Mouse (Mus musculus): ENCODE data around the gene Mill2. TPM values are rescaled to one million over a fixed set of nuclear protein-coding genes. Genes with fewer than 3 reads are reported as not detected.

The Mill2 gene
- polyA plus RNA-seq, 1 experiment from 2014 or later = 0.92 TPM

DNA sequence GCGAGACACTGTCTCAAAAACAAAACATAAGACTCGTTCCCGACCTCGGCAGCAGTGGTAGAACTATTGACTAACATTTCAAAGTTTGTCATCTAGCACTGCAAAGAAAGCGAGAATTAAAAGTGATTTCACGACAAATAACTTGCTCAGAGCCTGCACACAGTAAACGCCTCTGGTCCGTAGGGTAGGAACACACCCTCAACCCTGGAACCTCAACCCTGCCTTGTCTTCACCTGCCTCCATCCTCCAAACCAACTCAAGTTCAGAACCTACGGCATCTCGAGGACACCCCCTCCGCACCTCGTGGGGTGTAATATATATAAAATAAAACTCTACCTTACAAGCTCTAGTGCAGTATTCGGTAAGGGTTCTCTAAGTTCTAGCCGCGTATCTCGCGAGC, 70.0 kb downstream of the Mill2 start:
- Histone ChIP-seq H3K27me3 (ENCODE audit: insufficient read depth, low read length) (no peaks in the 10 kb centered on the region), H3K36me3 (ENCODE audit: insufficient read depth) (0 out of 2 replicates have a peak, but pooled peaks cover 6% of the 10 kb centered on the region), H3K27ac (ENCODE audit: low read depth) (no peak overlapping the region), H3K9me3 (ENCODE audit: low read depth, low read length) (no peaks in the 10 kb centered on the region), H3K4me3 (ENCODE audit: low read depth, low read length) (peak overlapping the region; percentile 76), H3K9ac (peak overlapping the region; percentile 67), H3K4me2 (peak overlapping the region; percentile 75), H3K4me1 (ENCODE audit: insufficient read depth) (peaks cover 7% of the 10 kb centered on the region; the same call in 1 of the 2 replicates)
- no peak for DNase-seq
- 4% methylated on average over 17 of the region's 17 CpGs for WGBS
- peak; percentile 19 for ATAC-seq (ENCODE audit: insufficient read depth)
- no peak for TF ChIP-seq CTCF (IDR thresholded peaks at IDR 0.05; ENCODE audit: low read depth)

- peak within 1 kb of the TSS; percentile 67 for H3K9ac ChIP-seq
- no peak within 1 kb of the TSS for H3K27ac ChIP-seq (ENCODE audit: low read depth)
- peaks cover 7% of the 10 kb centered on the region; the same call in 1 of the 2 replicates for H3K4me1 ChIP-seq (ENCODE audit: insufficient read depth)
- 0% methylated on average over 33 of the region's 33 CpGs for WGBS
- H3K4me2 ChIP-seq = peak within 1 kb of the TSS; percentile 75
- TF ChIP-seq CTCF (IDR thresholded peaks at IDR 0.05; ENCODE audit: low read depth) = no peak
- 0 out of 2 replicates have a peak, but pooled peaks cover 6% of the 10 kb centered on the region for H3K36me3 ChIP-seq (ENCODE audit: insufficient read depth)
- ATAC-seq (ENCODE audit: insufficient read depth) = peak; percentile 99
- H3K27me3 ChIP-seq (ENCODE audit: insufficient read depth, low read length) = no peaks in the 10 kb centered on the region
- peak; percentile 100 for DNase-seq
- H3K4me3 ChIP-seq (ENCODE audit: low read depth, low read length) = peak within 1 kb of the TSS; percentile 76
- H3K9me3 ChIP-seq (ENCODE audit: low read depth, low read length) = no peaks in the 10 kb centered on the region
Measured at GRCm38 (mm10) chr7:18910241-18910831, 70.6 kb downstream of the Mill2 start, which contains the start of gene Ccdc61. Gene Ccdc61, minus strand, starts transcription at chr7:18910415.

Other genes starting within 250 kb of the Mill2 start
- gene Psg23, start 223.5 kb upstream of the Mill2 start, polyA plus RNA-seq (2014; fragmentation: Nextera tagmentation; extraction: Ambion mirVana) = not detected in 2 replicates
- not detected in 2 replicates for gene Psg21, start 183.2 kb upstream of the Mill2 start, polyA plus RNA-seq (2014; fragmentation: Nextera tagmentation; extraction: Ambion mirVana)
- gene Psg20, start 153.8 kb upstream of the Mill2 start, polyA plus RNA-seq (2014; fragmentation: Nextera tagmentation; extraction: Ambion mirVana) = not detected in 2 replicates
- gene Psg22, start 121.9 kb upstream of the Mill2 start, polyA plus RNA-seq (2014; fragmentation: Nextera tagmentation; extraction: Ambion mirVana) = not detected in 2 replicates
- not detected in 2 replicates for gene Psg19, start 41.4 kb upstream of the Mill2 start, polyA plus RNA-seq (2014; fragmentation: Nextera tagmentation; extraction: Ambion mirVana)
- 0.08 TPM in 1 of 2 replicates, not detected in the other for gene Psg17, start 18.4 kb upstream of the Mill2 start, polyA plus RNA-seq (2014; fragmentation: Nextera tagmentation; extraction: Ambion mirVana)
- 2.5 and 2.6 TPM in 2 replicates for gene Pglyrp1, start 31.4 kb downstream of the Mill2 start, polyA plus RNA-seq (2014; fragmentation: Nextera tagmentation; extraction: Ambion mirVana)
- gene Ccdc61, start 70.4 kb downstream of the Mill2 start, polyA plus RNA-seq (2014; fragmentation: Nextera tagmentation; extraction: Ambion mirVana) = 20.4 and 24.7 TPM in 2 replicates
- 1.2 TPM in 2 replicates for gene Nova2, start 85.9 kb downstream of the Mill2 start, polyA plus RNA-seq (2014; fragmentation: Nextera tagmentation; extraction: Ambion mirVana)
- not detected in 2 replicates for gene Nanos2, start 147.4 kb downstream of the Mill2 start, polyA plus RNA-seq (2014; fragmentation: Nextera tagmentation; extraction: Ambion mirVana)
- gene Mypop, start 151.3 kb downstream of the Mill2 start, polyA plus RNA-seq (2014; fragmentation: Nextera tagmentation; extraction: Ambion mirVana) = 3.7 and 4.8 TPM in 2 replicates
- gene Irf2bp1, start 164.1 kb downstream of the Mill2 start, polyA plus RNA-seq (2014; fragmentation: Nextera tagmentation; extraction: Ambion mirVana) = 27.3 and 35.0 TPM in 2 replicates
- gene Foxa3, start 183.6 kb downstream of the Mill2 start, polyA plus RNA-seq (2014; fragmentation: Nextera tagmentation; extraction: Ambion mirVana) = 2.2 and 2.3 TPM in 2 replicates
- 22.9 and 26.8 TPM in 2 replicates for gene Sympk, start 184.4 kb downstream of the Mill2 start, polyA plus RNA-seq (2014; fragmentation: Nextera tagmentation; extraction: Ambion mirVana)
- not detected in 2 replicates for gene Rsph6a, start 214.7 kb downstream of the Mill2 start, polyA plus RNA-seq (2014; fragmentation: Nextera tagmentation; extraction: Ambion mirVana)
- 18.5 and 19.2 TPM in 2 replicates for gene Dmwd, start 236.3 kb downstream of the Mill2 start, polyA plus RNA-seq (2014; fragmentation: Nextera tagmentation; extraction: Ambion mirVana)
- gene Dmpk, start 243.9 kb downstream of the Mill2 start, polyA plus RNA-seq (2014; fragmentation: Nextera tagmentation; extraction: Ambion mirVana) = 20.9 and 23.0 TPM in 2 replicates